Mouse (Mus musculus) left cerebral cortex, adult 9 months (tissue): Measurements from ENCODE around the gene Swt1.
"Not testable (repeated sequence)": the region's sequence is repeated elsewhere in the genome, so short reads cannot be mapped to it uniquely, and the experiment has no call there.

Experiments
- DNase-seq, 2 experiments: peaks; one replicate each; pipeline ENCODE4 v3.0.0; 2022; ENCODE audit warnings: low spot score in 2 of 2

Swt1 gene

DNA sequence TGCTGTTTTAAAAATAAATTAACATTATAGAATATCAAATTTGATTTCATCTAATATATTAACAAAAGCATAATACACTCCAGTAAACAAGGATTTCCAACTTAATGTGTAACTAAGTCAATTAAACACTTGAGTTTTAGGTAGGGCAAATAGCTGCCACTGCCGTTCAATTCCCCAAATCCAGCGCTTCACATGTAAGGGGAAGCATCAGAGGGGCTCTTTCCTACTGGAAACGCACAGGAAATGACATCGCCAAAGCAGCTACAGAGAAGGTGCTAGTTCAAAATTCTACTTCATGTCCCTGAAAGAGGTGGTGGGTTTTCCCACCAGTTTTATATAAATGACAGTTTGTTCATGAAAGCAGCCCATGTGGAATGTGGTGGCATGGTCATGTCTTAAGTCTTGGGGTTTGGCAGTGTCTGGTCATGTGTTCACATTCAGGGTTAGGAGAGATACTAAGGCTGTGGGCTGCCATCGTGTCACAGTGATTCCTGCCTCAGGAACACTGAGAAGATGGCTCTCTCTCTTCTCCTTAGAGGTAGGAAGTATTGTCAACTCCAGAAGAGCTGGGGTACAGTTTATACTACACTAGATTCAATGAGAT lies 60.4 kb downstream of the Swt1 start:
- no peak for DNase-seq

DNA sequence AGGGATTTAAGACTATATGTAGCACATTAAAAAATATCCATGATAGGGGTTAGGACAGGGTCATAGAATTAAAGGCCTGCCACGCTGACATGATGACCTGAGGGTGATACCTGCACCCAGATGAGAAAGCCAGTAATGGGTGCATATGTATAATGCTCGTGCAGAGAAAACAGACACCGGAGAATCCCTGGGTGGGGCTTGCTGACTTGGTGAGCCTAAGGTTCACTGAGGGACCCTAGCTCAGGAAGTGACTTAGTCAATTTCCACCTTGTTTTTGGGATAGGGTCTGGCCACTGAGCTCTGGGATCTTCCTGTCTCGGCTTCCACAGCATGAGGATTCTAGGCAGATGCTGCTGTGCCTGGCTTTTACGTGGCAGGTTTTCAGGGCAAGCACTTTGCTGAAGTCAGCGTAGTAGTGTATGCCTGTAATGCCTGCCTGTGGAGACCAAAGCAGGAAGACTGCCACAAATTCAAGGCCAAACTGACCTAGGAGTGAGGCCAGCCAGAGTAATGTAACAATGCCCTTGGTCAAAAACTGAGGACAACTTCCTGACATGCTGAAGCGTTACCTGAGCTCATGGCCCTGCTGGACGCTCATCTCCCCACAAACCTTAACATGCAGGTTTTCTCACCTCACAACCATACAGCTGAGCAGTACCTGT lies 61.2 kb downstream of the Swt1 start:
- no peak for DNase-seq

DNA sequence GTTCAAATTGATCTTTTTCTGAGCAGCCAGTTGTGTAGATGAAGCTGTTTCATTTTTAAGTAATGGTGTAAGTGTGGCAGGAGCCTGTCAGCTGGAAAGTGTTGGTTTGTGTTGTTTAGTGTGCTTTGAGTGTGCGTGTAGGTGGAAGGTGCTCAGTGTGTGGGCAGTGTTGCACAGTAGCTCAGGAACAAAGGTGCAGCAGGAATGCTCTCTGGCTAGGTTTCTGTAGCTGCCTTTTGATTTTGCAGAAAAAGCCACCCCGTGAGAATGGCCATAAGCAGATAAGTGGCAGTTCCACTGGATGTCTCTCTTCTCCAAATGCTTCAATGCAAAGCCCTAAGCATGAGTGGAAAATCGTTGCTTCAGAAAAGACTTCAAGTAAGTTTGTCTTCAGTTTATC lies 68.9 kb downstream of the Swt1 start:
- DNase-seq, result no peak

DNA sequence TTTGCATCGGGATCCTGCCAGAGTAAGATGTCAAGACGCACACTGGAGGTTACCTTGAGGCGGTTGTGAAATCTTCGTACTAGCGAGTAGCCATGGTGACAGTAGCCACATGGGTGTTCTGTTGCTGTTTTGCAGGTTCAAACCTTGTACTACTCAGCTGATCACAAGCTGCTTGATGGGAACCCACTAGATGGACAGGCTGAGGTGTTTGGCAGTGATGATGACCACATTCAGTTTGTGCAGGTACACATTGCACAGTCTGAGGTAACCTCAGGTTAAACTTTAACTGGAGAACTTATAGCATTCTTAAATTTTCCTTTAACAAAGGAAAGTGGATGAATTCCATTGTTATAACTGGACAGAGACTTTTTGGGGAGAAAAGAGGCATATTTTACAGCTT lies 72.3 kb downstream of the Swt1 start:
- no peak for DNase-seq

DNA sequence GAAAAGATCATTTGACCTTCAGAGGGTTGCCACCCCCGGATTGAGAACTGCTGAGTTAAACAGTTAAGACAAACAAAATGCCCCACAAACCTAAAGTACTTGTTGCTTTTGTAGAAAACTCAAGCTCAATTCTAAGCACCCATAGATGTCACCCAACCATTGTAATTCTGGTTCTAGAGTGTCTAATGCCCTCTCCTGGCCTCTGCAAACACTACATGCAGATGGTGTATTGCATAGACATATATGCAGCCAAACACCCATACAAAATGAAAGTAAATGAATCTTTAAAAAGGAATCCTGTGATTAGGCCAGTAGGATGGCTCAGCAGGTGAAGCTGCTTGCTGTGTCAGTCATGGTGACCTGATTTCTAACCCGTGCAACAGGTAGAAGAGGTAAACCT lies 75.3 kb downstream of the Swt1 start:
- peak in 1 of 2 experiments; percentile 22 for DNase-seq

DNA sequence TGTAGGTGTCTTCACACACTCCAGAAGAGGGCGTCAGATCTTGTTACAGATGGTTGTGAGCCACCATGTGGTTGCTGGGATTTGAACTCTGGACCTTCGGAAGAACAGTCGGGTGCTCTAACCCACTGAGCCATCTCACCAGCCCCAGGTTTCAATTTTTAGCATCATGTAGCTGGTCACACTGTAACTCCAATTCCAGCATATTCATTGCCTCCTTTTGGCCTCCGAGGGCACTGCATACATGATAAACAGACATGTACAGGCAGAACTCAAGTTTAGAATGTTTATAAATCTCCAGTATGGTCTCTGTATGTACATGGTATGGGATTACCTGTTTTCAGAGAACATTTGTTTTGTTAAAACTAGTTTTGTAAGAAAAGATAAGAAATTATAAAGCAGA lies 80.0 kb downstream of the Swt1 start:
- not testable (repeated sequence) for DNase-seq

DNA sequence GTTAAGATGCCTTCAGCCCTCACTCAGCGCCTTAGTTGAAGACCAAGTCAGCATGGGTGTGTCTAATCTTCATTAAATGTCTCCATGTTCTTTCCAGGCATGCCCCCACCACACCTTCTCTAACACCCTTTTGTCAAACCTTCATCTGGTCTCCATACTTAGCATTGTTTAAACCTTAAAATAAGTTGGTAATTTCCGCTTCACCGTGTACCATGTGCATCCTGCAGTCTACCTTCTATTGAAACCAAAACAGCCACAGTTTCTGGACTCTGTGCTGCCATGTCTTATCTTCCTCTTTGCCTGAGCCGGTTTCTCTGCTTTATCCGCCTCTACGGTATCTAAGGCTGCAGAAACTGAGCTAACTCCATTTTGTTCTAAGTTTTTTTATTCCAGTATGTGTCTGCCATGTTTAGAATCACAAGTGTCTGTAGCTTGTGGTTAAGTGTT lies 81.6 kb downstream of the Swt1 start:
- no peak for DNase-seq

DNA sequence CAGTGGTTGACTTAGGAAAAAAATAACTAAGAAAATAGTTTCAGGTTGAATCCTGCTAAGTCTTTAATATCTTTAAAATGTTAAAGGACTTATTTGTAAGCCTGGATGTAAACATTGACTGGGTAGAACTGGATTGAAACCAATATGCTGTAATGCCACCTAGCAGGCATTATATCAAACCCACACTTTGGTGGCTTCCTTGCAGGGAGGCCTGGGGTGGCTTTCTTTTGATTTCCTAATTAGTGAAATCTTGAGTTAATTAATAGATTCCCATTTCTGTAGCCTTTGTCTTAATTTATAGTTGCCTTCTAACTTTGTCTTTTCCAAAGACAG lies 82.4 kb downstream of the Swt1 start:
- no peak for DNase-seq

DNA sequence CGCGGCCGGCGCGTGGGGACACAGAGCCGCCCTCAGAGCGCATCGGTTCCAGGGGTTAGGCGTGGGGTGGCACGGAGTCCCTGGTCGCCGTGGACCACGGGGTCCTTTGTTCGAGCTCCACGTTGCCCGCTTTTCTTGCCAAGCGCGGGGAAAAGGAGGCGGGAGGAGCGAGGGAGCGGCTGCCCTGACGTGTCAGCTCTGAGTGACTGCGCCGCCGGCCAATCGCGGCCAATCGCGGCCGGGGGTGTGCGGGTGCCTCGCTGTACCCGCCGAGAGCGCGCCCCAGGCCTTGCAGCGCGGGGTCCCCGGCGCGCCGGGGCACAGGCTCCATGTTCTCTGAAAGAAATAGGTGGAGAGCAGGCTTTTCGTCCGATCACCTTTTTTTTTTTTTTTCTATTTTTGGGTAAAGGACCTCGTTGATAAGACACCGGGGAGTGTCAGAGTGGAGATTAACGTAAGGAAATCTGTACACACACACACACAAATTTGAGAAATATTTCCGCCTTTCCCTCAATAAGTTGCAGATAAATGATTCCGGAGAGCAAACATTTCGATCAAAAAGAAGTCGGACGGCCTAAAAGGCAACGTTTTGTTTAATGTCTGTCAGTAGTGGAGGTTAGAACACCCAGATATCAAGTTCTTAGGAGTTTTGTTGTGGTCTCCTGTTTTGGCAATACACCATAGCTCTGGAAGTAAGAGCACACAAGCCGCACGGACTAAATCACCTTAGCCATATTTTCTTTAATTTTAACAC lies 83.0 kb downstream of the Swt1 start:
- peak; percentile 80 to 93 for DNase-seq

DNA sequence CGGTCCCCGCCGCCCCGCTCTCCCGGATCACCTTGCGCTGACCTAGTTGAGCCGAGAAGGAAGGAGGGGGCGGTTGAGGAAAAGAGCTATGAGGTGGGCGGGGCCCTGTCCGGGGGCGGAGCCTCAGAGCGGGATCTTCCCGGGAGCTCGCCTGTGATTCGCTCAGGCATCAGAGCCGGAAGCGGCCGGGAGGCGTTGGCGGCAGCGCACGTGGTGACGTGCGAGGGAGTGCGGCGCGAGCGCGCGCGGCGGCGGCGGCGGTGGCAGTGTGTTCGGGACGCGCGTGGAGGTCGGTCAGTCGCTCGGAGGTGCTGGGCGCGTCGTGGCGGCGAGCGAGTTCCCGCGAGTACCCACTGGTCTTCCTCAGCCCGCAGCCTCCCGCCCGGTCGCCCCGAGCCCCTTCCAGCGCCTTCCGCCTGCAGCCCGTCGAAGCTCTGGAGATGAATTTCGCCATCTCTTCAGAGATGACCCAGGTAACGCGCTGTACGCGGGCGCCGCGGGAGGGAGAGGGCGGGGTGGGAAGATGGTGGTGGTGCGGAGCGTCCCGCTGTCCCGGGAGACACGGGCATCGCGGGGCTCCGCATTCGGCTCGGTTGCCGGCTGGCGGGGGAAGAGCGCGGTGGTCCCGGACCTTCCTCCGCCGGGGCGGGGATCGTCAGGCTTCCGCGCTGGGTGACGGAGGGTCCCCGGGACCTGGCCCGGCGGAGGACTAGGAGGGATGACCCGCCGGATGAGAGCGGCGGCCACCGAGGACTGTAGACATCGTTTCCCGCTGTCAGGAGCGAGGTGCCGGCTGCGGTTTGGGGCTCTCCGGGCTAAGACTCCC lies 83.8 kb downstream of the Swt1 start, which contains the start of gene Ivns1abp:
TSS of gene Ivns1abp (plus strand) at position 195 of the 826 bp plus-strand sequence.
- DNase-seq, result peak; percentile 93 to 97

DNA sequence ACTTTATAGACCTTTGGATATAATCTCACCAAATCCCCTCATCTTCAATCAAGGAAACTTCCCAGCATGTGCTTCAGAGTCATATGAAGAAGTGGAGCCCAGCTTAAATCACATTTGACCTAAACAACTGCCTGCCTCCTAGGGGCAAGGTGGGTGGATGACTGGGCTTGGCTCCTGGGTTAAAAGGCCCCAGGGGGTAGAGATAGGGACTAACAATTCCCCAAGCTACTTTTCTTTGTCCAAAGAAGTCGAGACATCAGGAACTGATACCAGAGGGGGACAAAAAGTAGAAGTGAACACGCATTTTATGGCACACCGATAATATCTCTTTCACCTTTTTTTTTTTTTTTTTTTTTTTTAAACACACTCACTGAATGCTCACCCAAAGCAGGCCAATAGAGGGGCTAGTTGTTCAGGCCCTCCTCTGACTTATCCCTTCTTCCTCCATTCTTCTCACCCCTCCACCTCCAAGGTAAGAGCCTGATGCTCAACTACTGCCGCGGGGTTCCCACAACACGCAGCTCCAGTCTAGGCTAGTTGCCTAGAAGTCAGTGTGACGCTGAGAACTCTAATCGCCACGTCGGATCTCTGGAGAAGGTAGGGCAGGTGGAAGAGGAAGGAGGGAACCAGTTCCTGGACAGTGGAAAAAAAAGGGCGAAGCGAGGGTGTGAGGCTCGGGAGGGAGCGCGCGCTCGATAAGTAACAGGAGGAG lies 84.5 kb downstream of the Swt1 start:
- no peak for DNase-seq

DNA sequence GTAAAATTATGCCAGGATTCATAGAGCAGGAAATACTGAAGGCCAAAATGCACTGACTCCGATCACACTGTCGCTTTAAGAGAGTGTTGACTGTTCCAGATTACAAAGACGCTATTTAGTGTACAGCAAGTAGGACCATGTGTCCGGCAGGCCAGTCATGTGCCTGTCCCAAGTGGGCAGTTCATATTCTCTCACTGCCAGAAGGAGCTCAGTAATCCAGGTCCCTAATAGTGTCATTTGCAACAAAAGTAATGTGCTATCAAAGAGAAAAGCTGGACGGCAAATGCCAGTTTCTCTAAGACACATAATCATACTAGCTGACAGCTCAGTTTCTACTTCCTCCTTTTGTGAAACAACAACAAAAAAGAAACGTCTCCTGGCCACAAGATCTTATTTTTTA lies 85.3 kb downstream of the Swt1 start:
- DNase-seq, result peak in 1 of 2 experiments; percentile 22

DNA sequence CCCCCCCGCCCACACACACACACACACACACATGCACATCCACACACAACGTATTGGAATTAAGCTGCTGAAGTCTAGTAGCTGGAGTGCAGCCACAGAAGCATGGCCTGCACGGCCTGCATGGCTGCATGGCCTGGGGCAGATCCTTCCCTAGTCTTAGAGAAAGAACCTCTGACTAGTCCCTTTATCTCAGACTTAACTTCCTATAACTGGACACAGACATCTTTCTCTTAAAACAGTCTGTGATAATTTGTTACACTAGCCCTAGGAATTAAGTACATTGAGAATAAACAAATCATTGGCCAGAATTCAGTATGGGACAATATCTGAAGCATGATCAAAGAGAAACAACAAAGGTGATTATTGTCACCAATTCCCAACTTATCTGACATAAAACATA lies 85.9 kb downstream of the Swt1 start:
- no peak for DNase-seq

DNA sequence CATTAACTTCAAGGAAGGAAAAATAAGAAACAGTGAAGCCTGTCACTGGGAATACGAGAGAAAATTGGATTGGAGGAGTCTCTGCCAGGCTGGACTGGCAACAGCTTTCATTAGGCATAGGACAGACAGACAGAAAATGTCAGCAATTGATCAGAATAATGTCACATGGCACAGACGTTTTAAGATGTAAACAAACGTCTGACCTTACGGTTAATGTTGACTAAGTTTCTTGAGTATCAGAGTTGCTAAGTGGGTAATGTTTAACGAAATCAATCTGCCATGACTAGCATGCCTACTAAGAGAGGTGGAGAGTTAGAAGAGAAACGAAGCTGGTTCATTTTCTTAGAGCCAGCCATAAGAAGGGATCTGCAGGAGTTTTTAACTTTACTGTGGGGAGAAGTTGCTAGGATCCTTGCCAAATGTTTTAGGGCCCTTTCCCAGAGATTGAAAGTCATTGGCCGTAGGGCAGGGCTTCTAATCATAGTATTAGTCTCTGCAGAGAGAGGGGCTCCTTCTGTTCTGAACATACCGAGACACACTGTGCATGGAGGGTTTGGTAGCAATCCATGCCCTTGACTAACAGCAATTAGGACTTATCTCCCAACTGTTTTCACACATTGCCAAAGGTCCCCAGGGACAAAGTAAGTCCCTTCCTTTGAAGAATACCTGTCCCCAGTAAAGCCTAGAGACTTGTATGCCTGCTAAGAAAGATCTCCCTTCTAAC lies 86.8 kb downstream of the Swt1 start:
- DNase-seq, result no peak

DNA sequence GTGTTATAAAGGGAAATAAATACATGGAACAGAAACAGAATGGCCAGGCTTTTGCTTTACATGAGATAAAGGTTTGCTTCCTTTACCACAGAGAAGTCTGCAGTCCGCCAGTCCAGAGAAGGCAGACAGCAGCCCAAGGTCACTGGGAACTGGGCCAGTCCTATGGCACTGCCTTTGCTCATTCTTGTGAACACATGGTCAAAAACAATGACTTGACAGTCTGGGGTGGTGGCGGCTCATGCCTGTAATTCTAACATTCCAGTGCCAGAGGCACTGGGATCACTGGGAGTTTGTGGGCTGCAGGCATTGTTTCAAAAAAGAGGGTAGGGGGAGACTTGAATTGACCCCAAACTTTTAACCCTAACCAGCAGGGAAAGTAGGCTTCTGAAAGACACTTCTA lies 89.3 kb downstream of the Swt1 start:
- DNase-seq, result no peak

DNA sequence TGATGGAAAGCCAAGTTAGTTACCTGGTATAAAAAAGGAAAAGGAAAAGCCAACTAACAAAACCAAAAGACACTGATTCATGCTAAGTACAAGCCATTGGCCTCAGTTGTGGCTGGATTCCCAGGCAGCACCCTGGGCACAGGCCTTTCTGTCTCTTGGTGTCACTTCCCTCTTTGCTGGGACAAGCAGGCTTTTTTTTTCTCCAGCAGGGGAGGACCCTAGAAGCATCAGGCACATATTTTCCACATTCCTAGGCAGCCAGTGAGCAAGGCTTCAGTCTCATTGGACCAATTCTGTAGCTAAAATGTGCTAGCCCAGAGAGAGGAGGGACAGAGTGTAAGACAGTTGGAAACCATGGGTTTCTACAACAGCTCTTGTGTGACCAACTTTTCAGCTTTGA lies 90.0 kb downstream of the Swt1 start:
- no peak for DNase-seq

DNA sequence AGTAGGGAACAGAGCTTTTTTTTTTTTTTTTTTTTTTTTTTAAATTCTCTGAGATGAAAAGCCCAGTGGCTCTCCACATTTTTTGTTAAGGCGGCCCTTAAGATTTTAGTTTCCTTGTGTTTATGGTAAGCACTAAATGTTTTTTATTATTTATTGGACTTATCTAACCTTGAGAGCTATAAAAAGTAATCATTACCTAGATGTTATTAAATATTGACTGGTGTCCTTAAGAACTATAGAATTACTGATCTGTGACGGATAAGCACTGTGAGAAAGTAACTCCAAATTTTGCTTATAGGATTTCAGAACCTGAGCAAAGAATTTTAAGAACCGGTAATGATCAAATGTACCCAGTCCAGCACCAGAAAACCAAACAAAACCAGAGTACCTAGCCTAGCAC lies 95.4 kb downstream of the Swt1 start:
- DNase-seq, result no peak

DNA sequence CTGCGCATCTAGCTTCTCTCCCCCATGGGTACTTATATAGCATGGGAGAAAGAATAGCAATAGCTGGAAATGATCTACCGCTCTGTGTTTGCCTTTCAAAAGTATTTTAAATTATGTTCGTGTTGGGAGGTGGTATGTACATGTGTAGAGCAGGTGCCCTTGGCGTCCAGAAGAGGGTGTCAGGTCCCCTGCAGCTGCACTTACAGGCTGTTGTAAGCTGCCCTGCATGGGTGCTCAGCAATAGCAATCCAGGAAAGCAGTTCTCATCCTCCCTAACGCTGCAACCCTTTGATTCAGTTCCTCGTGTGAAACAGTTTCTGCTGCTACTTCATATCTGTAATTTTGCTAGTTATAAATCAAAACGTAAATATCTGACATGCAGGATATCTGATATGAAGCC lies 98.7 kb downstream of the Swt1 start:
- no peak for DNase-seq

DNA sequence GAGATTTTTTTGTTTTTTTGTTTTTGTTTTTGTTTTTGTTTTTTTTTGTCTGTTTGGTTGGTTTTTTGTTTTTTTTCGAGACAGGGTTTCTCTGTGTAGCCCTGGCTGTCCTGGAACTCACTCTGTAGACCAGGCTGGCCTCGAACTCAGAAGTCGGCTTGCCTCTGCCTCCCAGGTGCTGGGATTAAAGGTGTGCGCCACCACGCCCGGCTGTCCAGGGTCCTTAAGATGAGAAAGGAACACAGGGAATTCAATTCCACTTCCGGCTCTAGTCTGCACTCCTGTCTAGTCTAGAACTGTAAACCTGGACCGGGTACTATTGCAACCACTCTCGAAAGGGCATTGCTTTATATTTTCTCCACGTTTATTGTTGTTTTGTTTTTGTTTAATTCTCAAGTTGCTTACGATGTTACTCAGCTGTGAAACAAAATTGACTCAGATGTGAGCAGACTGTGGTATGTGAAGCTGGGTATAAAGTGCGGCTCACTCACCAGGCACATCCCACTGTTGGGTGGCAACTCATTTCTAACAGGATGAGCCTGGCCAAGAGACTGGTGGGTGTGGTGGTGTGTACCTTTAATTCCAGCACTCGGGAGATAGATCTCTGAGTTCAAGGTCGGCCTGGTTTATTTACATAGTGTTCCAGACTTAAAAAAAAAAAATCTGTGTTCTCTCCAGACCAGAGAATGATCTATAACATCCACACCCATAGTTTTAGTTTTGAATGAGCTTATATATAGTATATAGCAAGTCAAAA lies 99.7 kb downstream of the Swt1 start:
- no peak for DNase-seq

DNA sequence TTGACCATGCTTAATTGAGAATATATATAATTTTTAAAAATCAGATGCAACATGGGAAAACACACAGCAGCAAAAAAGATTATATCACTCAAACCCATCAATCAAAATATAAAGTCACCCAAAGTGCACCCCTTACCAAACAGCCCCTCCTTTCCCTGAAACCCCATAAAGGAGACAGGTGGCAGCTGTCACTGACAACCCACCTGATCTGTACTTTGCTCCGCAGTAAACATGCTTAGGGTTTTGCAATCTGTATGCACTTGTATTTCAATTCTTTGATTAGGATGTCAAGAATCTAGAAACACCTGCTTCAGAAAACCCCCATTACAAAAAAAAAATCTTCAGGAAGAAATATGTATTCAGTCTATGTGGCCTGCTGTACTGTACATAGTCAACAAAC lies 102.9 kb downstream of the Swt1 start:
- no peak for DNase-seq
